Mouse (Mus musculus) ES-E14 (cell line): ENCODE measurements around the gene Nme3. TPM values are rescaled to one million over a fixed set of nuclear protein-coding genes. Genes with fewer than 3 reads are reported as not detected.
A peak's percentile ranks its signal among the peaks of the same experiment; 100 is the strongest.

ENCODE experiments used
- DNase-seq: peaks from one replicate; pipeline ENCODE4 v3.0.0-alpha.2; 2013; ENCODE audit warnings: low read depth, low spot score
- H3K27ac ChIP-seq: 2 replicates; pipeline ENCODE4 v1.5.1; 2012; ENCODE audit warnings: low read depth, mild to moderate bottlenecking, low read length, moderate library complexity, mixed read lengths; ENCODE audit not compliant: poor library complexity, insufficient read depth, severe bottlenecking
- H3K36me3 ChIP-seq: 2 replicates; pipeline ENCODE4 v1.6.1; 2012; ENCODE audit warnings: mild to moderate bottlenecking, low read length, moderate library complexity, mixed read lengths; ENCODE audit not compliant: control insufficient read depth, poor library complexity, insufficient read depth, severe bottlenecking
- H3K4me1 ChIP-seq, 2 experiments: fragments of 150-350 bp in 1 of 2; sonication (generic) in 1 of 2; 2 replicates each; pipeline ENCODE4 v1.6.1; 2012; ENCODE audit warnings: low read length in 2 of 2, mild to moderate bottlenecking in 1 of 2, mixed read lengths in 1 of 2; ENCODE audit not compliant: control insufficient read depth in 2 of 2, insufficient read depth in 2 of 2, poor library complexity in 1 of 2
- H3K4me3 ChIP-seq, 2 experiments: fragments of 150-350 bp in 1 of 2; sonication (generic) in 1 of 2; 2 replicates each; pipeline ENCODE4 v1.5.1; 2012; ENCODE audit warnings: low read length in 2 of 2, low read depth in 1 of 2, mild to moderate bottlenecking in 1 of 2, mixed read lengths in 1 of 2; ENCODE audit not compliant: insufficient read depth in 1 of 2, poor library complexity in 1 of 2, severe bottlenecking in 1 of 2
- H3K9ac ChIP-seq: 2 replicates; pipeline ENCODE4 v1.6.1; 2012; ENCODE audit warnings: low read depth, mild to moderate bottlenecking, low read length, mixed read lengths; ENCODE audit not compliant: poor library complexity, insufficient read depth, severe bottlenecking
- H3K9me3 ChIP-seq: fragments of 150-350 bp; sonication (generic); 2 replicates; pipeline ENCODE4 v1.6.1; 2012; ENCODE audit warnings: low read depth, mild to moderate bottlenecking, low read length; ENCODE audit not compliant: control insufficient read depth, insufficient read depth
- CHD2 ChIP-seq: IDR thresholded peaks from 2 replicates; pipeline ENCODE4 v1.6.1; 2014; ENCODE audit warnings: mild to moderate bottlenecking, low read depth, low read length, inconsistent platforms
- HCFC1 ChIP-seq: IDR thresholded peaks from 2 replicates; pipeline ENCODE4 v1.6.1; 2012; ENCODE audit warnings: low read length, inconsistent platforms, borderline replicate concordance; ENCODE audit not compliant: insufficient read depth
- MAFK ChIP-seq: IDR thresholded peaks from 2 replicates; pipeline ENCODE4 v1.6.1; 2014; ENCODE audit warnings: mild to moderate bottlenecking, low read depth, low read length, inconsistent platforms; ENCODE audit not compliant: insufficient read depth
- ZC3H11A ChIP-seq: IDR thresholded peaks from 2 replicates; pipeline ENCODE4 v1.6.1; 2012; ENCODE audit warnings: low read depth, mild to moderate bottlenecking, inconsistent platforms, low read length, borderline replicate concordance
- ZNF384 ChIP-seq: IDR thresholded peaks from 2 replicates; pipeline ENCODE4 v1.6.1; 2012; ENCODE audit warnings: low read depth, low read length, inconsistent platforms
- in situ Hi-C, 2 experiments: fragments of 600-800 bp; cut with MboI; formaldehyde crosslinking; loops; one replicate each; pipeline ENCODE4 v1.15.1; 2025; ENCODE audit warnings: low sequenced_read_pairs in 2 of 2, inconsistent platforms in 1 of 2; ENCODE audit not compliant: unreplicated experiment in 2 of 2
- total RNA-seq: library from RNA; depleted of rRNA; stranded (reverse); fragments of 300-350 nt; gene quantifications from 2 replicates; pipeline ENCODE4 v1.2.3, GENCODE M21; 2012

Gene Nme3
- total RNA-seq, 1 experiment, result 59.4 TPM

DNA sequence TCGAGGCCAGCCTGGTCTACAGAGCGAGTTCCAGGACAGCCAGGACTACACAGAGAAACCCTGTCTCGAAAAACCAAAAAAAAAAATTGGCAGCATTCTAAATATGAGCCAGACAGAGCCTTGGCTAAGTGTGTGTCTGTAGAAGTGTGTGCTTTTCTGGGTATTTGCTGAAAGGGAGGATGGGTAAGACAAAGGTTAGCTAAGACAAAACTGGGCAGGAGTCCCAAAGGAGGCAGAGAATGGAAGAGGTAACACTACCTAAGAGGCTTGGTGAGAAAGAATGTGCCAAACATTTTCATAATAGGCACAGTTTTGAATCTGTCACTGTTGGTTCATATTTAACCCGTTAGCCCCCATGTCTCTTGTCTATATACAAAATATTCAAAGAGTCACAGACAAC, 36.1 kb downstream of the Nme3 start:
- Histone ChIP-seq H3K27ac (no peak overlapping the region), H3K9ac (no peak overlapping the region), H3K9me3 (no peaks in the 10 kb centered on the region), H3K4me1 (peaks cover 3% of the 10 kb centered on the region in 2 experiments; a peak in 1 of 4 replicates), H3K36me3 (no peaks in the 10 kb centered on the region; the same call in 1 of the 2 replicates), H3K4me3 (no peak overlapping the region)
- DNase-seq, result no peak
- in situ Hi-C loops, result no loop called here
- no peak for TF ChIP-seq MAFK
- no peak for TF ChIP-seq CHD2
- no peak for TF ChIP-seq ZC3H11A
- no peak for TF ChIP-seq HCFC1
- no peak for TF ChIP-seq ZNF384

DNA sequence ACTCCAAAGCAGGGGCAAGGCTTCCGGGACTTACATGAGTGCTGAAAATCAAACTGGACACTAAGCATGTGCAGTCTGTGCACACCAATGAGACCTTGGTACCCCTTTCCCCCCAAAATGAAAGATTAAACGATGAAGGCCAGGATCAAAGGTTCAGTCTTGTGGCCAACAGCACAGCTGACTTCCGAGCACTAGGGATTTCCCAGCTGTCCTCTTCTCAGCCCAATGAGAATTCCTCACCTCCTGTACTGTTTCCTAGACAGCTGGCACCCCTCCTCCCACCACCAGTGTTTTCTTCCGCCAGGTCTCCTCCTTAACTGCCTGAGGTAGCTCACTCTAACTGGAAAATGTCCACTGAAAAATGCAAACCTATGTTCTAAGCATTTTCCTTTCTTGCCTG, 36.9 kb downstream of the Nme3 start:
- DNase-seq, result no peak
- H3K27ac ChIP-seq, result no peak overlapping the region
- no peak overlapping the region for H3K4me3 ChIP-seq
- H3K9me3 ChIP-seq, result no peaks in the 10 kb centered on the region
- H3K4me1 ChIP-seq, result peaks cover 3% of the 10 kb centered on the region in 2 experiments; a peak in 1 of 4 replicates
- in situ Hi-C loops, result no loop called here
- no peak for TF ChIP-seq ZC3H11A
- TF ChIP-seq ZNF384, result no peak
- TF ChIP-seq HCFC1, result no peak
- H3K9ac ChIP-seq, result peak overlapping the region; percentile 1; the same call in 1 of the 2 replicates
- H3K36me3 ChIP-seq, result no peaks in the 10 kb centered on the region

DNA sequence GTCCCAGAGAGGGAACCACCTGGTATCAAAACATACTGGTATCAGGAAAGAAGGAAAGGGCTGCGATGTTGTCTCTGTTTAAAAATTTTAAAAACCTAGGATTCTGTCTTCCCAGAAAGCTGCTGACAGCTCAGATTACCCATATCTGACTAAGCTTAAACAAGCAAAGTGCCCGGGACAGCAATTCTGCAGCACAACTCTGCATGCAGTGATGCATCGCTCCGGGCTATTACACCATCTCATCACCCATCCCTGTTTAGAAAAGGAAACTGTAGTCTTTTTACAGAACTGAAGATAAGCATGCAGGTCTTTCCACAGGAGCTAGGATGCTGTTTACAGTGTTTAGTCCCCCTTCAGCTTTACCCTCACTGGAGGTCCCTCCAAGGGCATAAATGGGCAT, 38.6 kb downstream of the Nme3 start:
- H3K4me1 ChIP-seq, result 0 out of 4 replicates have a peak, but pooled peaks cover 0 to 3% of the 10 kb centered on the region in 2 experiments
- no peaks in the 10 kb centered on the region for H3K9me3 ChIP-seq
- H3K4me3 ChIP-seq, result no peak overlapping the region
- DNase-seq, result no peak
- no peak overlapping the region for H3K27ac ChIP-seq
- no peak for TF ChIP-seq CHD2
- TF ChIP-seq ZNF384, result no peak
- TF ChIP-seq MAFK, result no peak
- no peak for TF ChIP-seq HCFC1
- no peak overlapping the region for H3K9ac ChIP-seq
- in situ Hi-C loops, result no loop called here
- H3K36me3 ChIP-seq, result no peaks in the 10 kb centered on the region

DNA sequence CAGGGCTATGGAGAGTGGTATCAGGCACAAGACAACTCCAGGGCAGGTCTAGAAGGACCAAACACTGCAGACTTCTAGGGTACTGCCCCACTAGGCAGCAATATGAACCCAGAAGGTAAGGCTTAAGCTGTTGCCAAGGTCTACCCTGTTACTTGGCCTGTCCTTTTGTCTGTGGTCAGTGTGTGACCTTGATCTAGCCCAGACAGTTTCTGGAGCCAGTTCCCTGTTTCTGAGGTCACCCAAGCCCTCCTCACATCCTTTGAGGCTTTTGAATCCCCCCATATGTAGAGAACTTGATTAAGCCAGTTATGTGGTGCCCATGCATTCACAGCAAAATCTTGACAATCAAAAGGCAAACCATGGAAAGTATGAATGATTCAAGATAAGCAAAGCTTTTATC, 39.4 kb downstream of the Nme3 start:
- Histone ChIP-seq H3K9me3 (no peaks in the 10 kb centered on the region), H3K9ac (peak overlapping the region; percentile 7; the same call in 1 of the 2 replicates), H3K36me3 (no peaks in the 10 kb centered on the region), H3K4me3 (peak overlapping the region in 1 of 2 experiments; percentile 98; a peak in 2 of 4 replicates), H3K27ac (no peak overlapping the region), H3K4me1 (0 out of 4 replicates have a peak, but pooled peaks cover 0 to 3% of the 10 kb centered on the region in 2 experiments)
- in situ Hi-C loops, result no loop called here
- DNase-seq, result no peak
- TF ChIP-seq ZNF384 (no peak), ZC3H11A (no peak), CHD2 (no peak), HCFC1 (no peak), MAFK (no peak)
